Mouse (Mus musculus): ENCODE data around the gene Klk15. TPM values are rescaled to one million over a fixed set of nuclear protein-coding genes. Genes with fewer than 3 reads are reported as not detected.
A peak's percentile ranks its signal among the peaks of the same experiment; 100 is the strongest.

Klk15 gene
- polyA plus RNA-seq (2014; fragmentation: Nextera tagmentation; extraction: Ambion mirVana), result not detected in 2 replicates

- ATAC-seq (ENCODE audit: low FRiP score) (no peak), DNase-seq (ENCODE audit: low spot score) (no peak)
- WGBS, result 94% methylated on average over 3 of the region's 3 CpGs
Observed at GRCm38 (mm10) chr7:43933440-43933839, at the start of gene Klk15. Gene Klk15, plus strand, starts transcription at chr7:43933740.

GRCm38 (mm10) chr7:43891365-43891764 lies 42.2 kb upstream of the Klk15 start:
- ATAC-seq (ENCODE audit: low FRiP score), result no peak
- 66% methylated on average over 5 of the region's 5 CpGs for WGBS
- H3K4me3 ChIP-seq (replicated peaks; ENCODE audit: low read length), result no peak overlapping the region

More at GRCm38 (mm10) chr7:43933440-43933839, at the start of gene Klk15:
- H3K4me2 ChIP-seq (replicated peaks), result no peak within 1 kb of the TSS
- no peaks in the 10 kb centered on the region for H3K4me1 ChIP-seq (replicated peaks; ENCODE audit: control insufficient read depth, insufficient read depth, low read length)
- H3K9me3 ChIP-seq (ENCODE audit: control insufficient read depth, low read length), result no peaks in the 10 kb centered on the region
- H3K27ac ChIP-seq, result no peak within 1 kb of the TSS
- H3K9ac ChIP-seq, result no peak within 1 kb of the TSS
- no peaks in the 10 kb centered on the region for H3K36me3 ChIP-seq (replicated peaks; ENCODE audit: control insufficient read depth, insufficient read depth)
- no peaks in the 10 kb centered on the region for H3K27me3 ChIP-seq (ENCODE audit: control insufficient read depth, insufficient read depth, low read length)
- H3K4me3 ChIP-seq (replicated peaks; ENCODE audit: low read length), result no peak within 1 kb of the TSS

GRCm38 (mm10) chr7:43891788-43892187 lies 41.8 kb upstream of the Klk15 start:
- Histone ChIP-seq H3K4me1 (replicated peaks; ENCODE audit: control insufficient read depth, insufficient read depth, low read length) (no peaks in the 10 kb centered on the region), H3K27ac (no peak overlapping the region), H3K27me3 (ENCODE audit: control insufficient read depth, insufficient read depth, low read length) (no peaks in the 10 kb centered on the region), H3K9ac (no peak overlapping the region), H3K9me3 (ENCODE audit: control insufficient read depth, low read length) (no peaks in the 10 kb centered on the region), H3K36me3 (replicated peaks; ENCODE audit: control insufficient read depth, insufficient read depth) (no peaks in the 10 kb centered on the region), H3K4me3 (replicated peaks; ENCODE audit: low read length) (no peak overlapping the region), H3K4me2 (replicated peaks) (no peak overlapping the region)
- no peak for ATAC-seq (ENCODE audit: low FRiP score)
- no peak for DNase-seq (ENCODE audit: low spot score)
- WGBS, result 68% methylated on average over 3 of the region's 3 CpGs

More at GRCm38 (mm10) chr7:43891365-43891764, 42.2 kb upstream of the Klk15 start:
- Histone ChIP-seq H3K4me1 (replicated peaks; ENCODE audit: control insufficient read depth, insufficient read depth, low read length) (no peaks in the 10 kb centered on the region), H3K9ac (no peak overlapping the region), H3K27ac (no peak overlapping the region), H3K27me3 (ENCODE audit: control insufficient read depth, insufficient read depth, low read length) (no peaks in the 10 kb centered on the region), H3K36me3 (replicated peaks; ENCODE audit: control insufficient read depth, insufficient read depth) (no peaks in the 10 kb centered on the region), H3K4me2 (replicated peaks) (no peak overlapping the region), H3K9me3 (ENCODE audit: control insufficient read depth, low read length) (no peaks in the 10 kb centered on the region)
- DNase-seq (ENCODE audit: low spot score), result no peak

GRCm38 (mm10) chr7:43894836-43895235 lies 38.7 kb upstream of the Klk15 start:
- H3K4me3 ChIP-seq (replicated peaks; ENCODE audit: low read length), result no peak overlapping the region
- peak; percentile 96 for ATAC-seq (ENCODE audit: low FRiP score)
- DNase-seq (ENCODE audit: low spot score), result peak; percentile 99
- 12% methylated on average over 1 of the region's 1 CpGs for WGBS
- H3K4me1 ChIP-seq (replicated peaks; ENCODE audit: control insufficient read depth, insufficient read depth, low read length), result no peaks in the 10 kb centered on the region
- no peaks in the 10 kb centered on the region for H3K27me3 ChIP-seq (ENCODE audit: control insufficient read depth, insufficient read depth, low read length)
- H3K36me3 ChIP-seq (replicated peaks; ENCODE audit: control insufficient read depth, insufficient read depth), result no peaks in the 10 kb centered on the region
- no peak overlapping the region for H3K4me2 ChIP-seq (replicated peaks)
- no peak overlapping the region for H3K27ac ChIP-seq
- H3K9me3 ChIP-seq (ENCODE audit: control insufficient read depth, low read length), result no peaks in the 10 kb centered on the region
- no peak overlapping the region for H3K9ac ChIP-seq

GRCm38 (mm10) chr7:43914821-43915220 lies 18.7 kb upstream of the Klk15 start:
- H3K4me3 ChIP-seq (replicated peaks; ENCODE audit: low read length), result no peak overlapping the region
- no peak overlapping the region for H3K4me2 ChIP-seq (replicated peaks)
- DNase-seq (ENCODE audit: low spot score) (no peak), ATAC-seq (ENCODE audit: low FRiP score) (no peak)
- H3K27ac ChIP-seq, result no peak overlapping the region
- H3K9me3 ChIP-seq (ENCODE audit: control insufficient read depth, low read length), result no peaks in the 10 kb centered on the region
- no peak overlapping the region for H3K9ac ChIP-seq
- 76% methylated on average over 9 of the region's 9 CpGs for WGBS
- no peaks in the 10 kb centered on the region for H3K27me3 ChIP-seq (ENCODE audit: control insufficient read depth, insufficient read depth, low read length)
- no peaks in the 10 kb centered on the region for H3K36me3 ChIP-seq (replicated peaks; ENCODE audit: control insufficient read depth, insufficient read depth)
- H3K4me1 ChIP-seq (replicated peaks; ENCODE audit: control insufficient read depth, insufficient read depth, low read length), result no peaks in the 10 kb centered on the region

- WGBS, result 90% methylated on average over 13 of the region's 13 CpGs
Observed at GRCm38 (mm10) chr7:43918426-43918825, 15.1 kb upstream of the Klk15 start.

GRCm38 (mm10) chr7:43918871-43919270 lies 14.7 kb upstream of the Klk15 start:
- Histone ChIP-seq H3K27me3 (ENCODE audit: control insufficient read depth, insufficient read depth, low read length) (no peaks in the 10 kb centered on the region), H3K27ac (no peak overlapping the region), H3K9ac (no peak overlapping the region), H3K4me2 (replicated peaks) (no peak overlapping the region), H3K4me3 (replicated peaks; ENCODE audit: low read length) (no peak overlapping the region), H3K4me1 (replicated peaks; ENCODE audit: control insufficient read depth, insufficient read depth, low read length) (no peaks in the 10 kb centered on the region), H3K9me3 (ENCODE audit: control insufficient read depth, low read length) (no peaks in the 10 kb centered on the region), H3K36me3 (replicated peaks; ENCODE audit: control insufficient read depth, insufficient read depth) (no peaks in the 10 kb centered on the region)
- ATAC-seq (ENCODE audit: low FRiP score) (no peak), DNase-seq (ENCODE audit: low spot score) (no peak)
- 77% methylated on average over 8 of the region's 8 CpGs for WGBS

More at GRCm38 (mm10) chr7:43918426-43918825, 15.1 kb upstream of the Klk15 start:
- H3K4me1 ChIP-seq (replicated peaks; ENCODE audit: control insufficient read depth, insufficient read depth, low read length), result no peaks in the 10 kb centered on the region
- no peak overlapping the region for H3K4me2 ChIP-seq (replicated peaks)
- H3K4me3 ChIP-seq (replicated peaks; ENCODE audit: low read length), result no peak overlapping the region
- no peaks in the 10 kb centered on the region for H3K36me3 ChIP-seq (replicated peaks; ENCODE audit: control insufficient read depth, insufficient read depth)
- ATAC-seq (ENCODE audit: low FRiP score) (no peak), DNase-seq (ENCODE audit: low spot score) (no peak)
- H3K9me3 ChIP-seq (ENCODE audit: control insufficient read depth, low read length), result no peaks in the 10 kb centered on the region
- no peaks in the 10 kb centered on the region for H3K27me3 ChIP-seq (ENCODE audit: control insufficient read depth, insufficient read depth, low read length)
- no peak overlapping the region for H3K27ac ChIP-seq
- H3K9ac ChIP-seq, result no peak overlapping the region

- WGBS, result 34% methylated on average over 14 of the region's 14 CpGs
- no peaks in the 10 kb centered on the region for H3K27me3 ChIP-seq (ENCODE audit: control insufficient read depth, insufficient read depth, low read length)
- DNase-seq (ENCODE audit: low spot score) (peak; percentile 84), ATAC-seq (ENCODE audit: low FRiP score) (peak; percentile 89)
- H3K4me3 ChIP-seq (replicated peaks; ENCODE audit: low read length), result no peak overlapping the region
- no peaks in the 10 kb centered on the region for H3K4me1 ChIP-seq (replicated peaks; ENCODE audit: control insufficient read depth, insufficient read depth, low read length)
- no peak overlapping the region for H3K4me2 ChIP-seq (replicated peaks)
- no peaks in the 10 kb centered on the region for H3K9me3 ChIP-seq (ENCODE audit: control insufficient read depth, low read length)
- no peak overlapping the region for H3K27ac ChIP-seq
- H3K36me3 ChIP-seq (replicated peaks; ENCODE audit: control insufficient read depth, insufficient read depth), result no peaks in the 10 kb centered on the region
- H3K9ac ChIP-seq, result no peak overlapping the region
Observed at GRCm38 (mm10) chr7:43919559-43920451, 13.7 kb upstream of the Klk15 start.

- Histone ChIP-seq H3K36me3 (replicated peaks; ENCODE audit: control insufficient read depth, insufficient read depth) (no peaks in the 10 kb centered on the region), H3K9ac (no peak overlapping the region), H3K9me3 (ENCODE audit: control insufficient read depth, low read length) (no peaks in the 10 kb centered on the region), H3K4me2 (replicated peaks) (no peak overlapping the region), H3K4me1 (replicated peaks; ENCODE audit: control insufficient read depth, insufficient read depth, low read length) (no peaks in the 10 kb centered on the region), H3K27me3 (ENCODE audit: control insufficient read depth, insufficient read depth, low read length) (no peaks in the 10 kb centered on the region), H3K27ac (no peak overlapping the region), H3K4me3 (replicated peaks; ENCODE audit: low read length) (no peak overlapping the region)
- ATAC-seq (ENCODE audit: low FRiP score) (no peak), DNase-seq (ENCODE audit: low spot score) (no peak)
- 99% methylated on average over 3 of the region's 3 CpGs for WGBS
Observed at GRCm38 (mm10) chr7:43920582-43920981, 13.0 kb upstream of the Klk15 start.

Data from hindbrain, embryonic 14.5 days (tissue).